Mouse (Mus musculus): ENCODE data around the gene Ssbp3.
A peak's percentile ranks its signal among the peaks of the same experiment; 100 is the strongest.

The Ssbp3 gene

DNA sequence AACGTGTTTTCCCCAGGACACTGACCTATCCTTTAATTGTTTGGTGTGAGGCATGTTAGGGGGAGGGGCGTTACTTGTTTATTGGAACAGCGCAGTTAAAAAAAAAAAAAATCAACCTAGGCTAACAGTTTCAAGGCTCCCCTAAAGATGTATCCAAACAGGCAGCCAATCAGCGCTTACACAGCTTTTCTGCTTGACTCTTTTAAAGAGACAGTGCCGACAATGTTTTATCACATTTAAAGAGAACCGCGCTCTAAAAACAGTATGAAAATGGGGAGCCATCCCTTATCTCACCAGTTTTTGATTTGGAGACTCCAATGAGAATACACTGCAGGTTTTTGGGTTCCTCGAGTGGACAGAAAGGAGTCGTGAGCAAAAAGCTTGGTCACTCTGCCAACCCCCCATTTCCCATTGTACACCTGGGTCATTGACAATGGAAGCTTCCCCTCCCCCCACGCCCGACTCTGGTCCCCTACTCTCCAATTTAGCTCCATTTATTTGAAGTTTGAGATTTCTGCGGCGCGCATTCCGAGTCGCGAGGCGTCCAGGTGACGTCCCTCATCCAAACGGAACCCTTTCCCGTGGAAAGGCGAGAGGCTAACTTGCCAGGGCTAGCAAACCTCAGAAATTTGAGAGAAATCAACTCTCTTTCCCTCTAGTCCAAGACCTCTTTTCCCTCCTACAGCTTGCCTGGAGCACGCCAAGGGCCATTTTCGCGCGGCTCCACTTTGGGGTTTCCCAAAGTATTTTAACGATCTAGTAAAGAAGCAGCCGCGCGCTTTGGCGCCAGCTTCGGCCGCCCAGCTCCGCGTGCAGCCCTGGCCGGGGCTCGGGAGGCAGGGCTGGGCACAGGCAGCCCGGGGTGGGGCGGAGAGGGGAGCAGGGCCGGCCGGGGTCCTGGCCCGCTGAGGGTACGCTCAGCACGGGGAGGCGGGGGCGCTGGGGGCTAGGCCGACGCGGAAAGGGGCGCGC lies at the start of gene Ssbp3:
Ssbp3 (plus strand) TSS at position 501 of the 972 bp plus-strand sequence.
- DNase-seq (ENCODE audit: low spot score in 2 of 2): peak; percentile 58 to 63

DNA sequence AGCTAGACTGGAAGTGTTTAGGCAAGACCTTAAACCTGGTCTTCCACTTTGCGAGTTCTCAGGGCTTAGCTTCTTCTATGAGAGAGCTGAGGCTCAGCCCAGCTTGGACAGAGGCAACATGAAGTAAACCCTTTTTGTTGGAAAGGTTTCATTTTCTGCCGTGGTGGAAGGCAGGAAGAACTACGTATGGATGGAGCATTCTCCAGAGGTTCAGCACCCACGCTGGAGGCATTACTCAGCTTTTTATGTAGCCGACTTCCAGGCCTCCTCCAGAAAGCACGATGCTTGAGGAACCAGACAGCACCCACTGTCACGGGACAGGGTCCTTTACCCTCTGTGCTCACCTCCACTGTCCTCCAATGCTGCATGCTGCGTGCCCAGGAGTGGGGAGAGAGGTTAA lies 48.6 kb upstream of the Ssbp3 start:
- no peak for DNase-seq (ENCODE audit: low spot score in 2 of 2)

DNA sequence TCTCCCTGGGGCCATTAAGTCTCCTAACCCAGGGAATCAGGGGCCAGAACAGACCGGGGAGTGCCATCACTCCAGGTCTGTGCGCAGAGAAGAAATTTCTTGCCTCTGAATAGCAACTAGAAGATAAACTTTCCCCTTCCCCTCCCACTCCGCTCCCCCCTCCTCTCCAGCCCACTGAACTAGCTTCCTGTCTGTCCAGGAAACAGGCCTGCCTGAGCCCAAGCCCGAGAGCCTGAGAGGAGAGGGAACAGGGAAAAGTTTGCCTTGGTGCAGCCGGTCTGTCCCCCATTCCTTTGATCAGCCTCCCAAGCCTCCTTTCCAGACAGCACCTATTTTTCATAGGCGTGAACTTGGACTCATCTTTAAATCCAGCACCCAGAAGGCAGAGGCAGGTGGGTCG lies 48.2 kb upstream of the Ssbp3 start:
- DNase-seq (ENCODE audit: low spot score in 2 of 2): no peak

DNA sequence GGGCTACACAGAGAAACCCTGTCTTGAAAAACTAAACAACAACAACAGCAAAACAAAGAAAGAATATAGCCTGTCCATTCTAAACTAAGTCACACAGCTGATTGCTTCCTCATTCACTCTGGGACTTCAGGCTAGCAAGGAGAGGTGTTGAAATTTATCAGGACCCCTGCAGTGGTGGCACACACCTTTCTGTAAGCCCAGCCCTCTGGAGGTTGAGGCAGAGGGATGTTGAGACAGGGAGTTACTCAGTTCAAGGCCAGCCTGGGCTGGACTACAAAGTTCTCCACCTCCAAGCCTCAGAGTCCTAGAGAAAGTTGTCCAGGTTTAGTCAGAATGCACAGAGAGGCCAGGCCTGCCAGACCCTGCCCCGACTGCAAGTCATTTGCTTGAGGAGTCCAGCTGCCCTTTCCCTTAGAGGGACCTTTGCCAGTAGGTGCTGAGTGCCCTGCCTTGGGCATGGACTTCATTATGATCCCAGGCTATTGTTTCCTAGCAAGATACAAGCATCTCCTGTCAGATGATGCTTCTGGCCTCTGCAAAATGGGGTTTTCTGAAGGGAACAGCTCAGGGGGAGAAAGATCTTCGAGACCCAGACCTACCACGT lies 47.6 kb upstream of the Ssbp3 start:
- no peak for DNase-seq (ENCODE audit: low spot score in 2 of 2)

DNA sequence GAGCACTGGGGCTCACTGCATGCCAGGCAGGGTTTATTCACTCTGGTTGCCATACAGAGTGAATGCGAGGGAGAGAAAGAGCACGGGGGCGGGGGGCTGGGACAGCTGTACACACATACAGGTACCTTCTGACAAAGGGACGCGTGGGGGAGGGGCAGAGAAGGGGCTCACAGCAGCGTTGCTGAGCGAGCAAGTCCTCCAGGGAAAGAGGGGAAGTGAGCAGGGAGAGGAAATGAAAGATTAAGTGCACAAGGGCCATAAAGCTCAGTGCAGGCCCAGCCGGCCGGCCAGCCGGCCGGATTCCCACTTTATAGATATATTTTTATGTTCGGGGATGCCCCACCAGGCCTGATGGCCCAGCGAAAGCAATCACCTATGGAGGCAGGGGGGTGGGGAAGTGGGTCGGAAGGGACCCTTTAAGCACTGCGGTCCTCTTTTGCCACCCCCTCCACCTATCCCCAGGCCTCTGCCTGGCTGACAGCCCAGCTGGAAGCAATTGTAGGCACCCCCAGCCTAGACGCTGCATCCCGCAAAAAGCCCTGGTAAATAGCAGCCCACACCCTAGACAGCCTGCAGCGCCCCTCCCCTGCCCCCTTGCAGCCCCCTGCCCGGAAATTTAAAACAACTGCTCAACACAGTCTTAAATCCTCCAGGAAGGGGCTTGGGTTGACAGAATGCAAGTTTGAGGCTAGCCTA lies 44.9 kb upstream of the Ssbp3 start:
- no peak for DNase-seq (ENCODE audit: low spot score in 2 of 2)

DNA sequence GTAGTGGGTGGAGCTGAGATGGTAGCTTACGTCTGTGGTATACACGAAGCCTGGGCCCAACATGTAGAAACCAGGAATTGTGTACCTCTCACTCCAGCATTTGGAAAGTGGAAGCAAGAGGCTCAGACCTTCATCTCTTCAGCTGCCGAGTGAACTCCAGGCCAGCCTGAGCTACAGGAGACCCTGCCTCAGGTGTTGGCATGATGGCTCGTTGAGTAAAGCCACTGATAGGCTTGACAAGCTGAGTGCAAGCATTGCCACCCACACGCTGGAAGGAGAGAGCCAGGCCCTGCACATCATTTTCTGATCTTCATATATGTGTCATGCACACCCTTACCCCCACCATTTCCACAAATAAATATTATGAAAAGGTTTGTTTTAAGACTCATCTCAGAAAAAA lies 44.1 kb upstream of the Ssbp3 start:
- no peak for DNase-seq (ENCODE audit: low spot score in 2 of 2)

DNA sequence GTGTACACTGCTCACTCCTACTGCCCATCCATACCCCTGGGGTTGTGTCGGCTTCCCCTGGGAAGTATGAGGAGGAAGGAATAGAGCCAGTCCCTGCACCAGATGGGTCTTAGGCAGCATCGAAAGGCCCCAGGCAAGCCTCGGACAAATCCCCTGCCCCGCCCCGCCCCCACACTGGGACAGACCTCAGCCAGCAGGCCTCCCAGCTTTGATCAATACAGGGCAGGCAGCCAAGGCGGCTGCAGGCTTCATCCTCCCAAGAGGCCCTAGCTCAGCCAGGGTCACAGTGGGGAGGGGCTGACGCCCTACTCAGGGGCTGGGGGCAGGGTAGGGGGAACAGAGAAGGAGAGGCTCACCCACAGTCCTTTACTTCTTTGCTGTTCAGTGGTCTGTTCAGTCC lies 43.7 kb upstream of the Ssbp3 start:
- no peak for DNase-seq (ENCODE audit: low spot score in 2 of 2)

DNA sequence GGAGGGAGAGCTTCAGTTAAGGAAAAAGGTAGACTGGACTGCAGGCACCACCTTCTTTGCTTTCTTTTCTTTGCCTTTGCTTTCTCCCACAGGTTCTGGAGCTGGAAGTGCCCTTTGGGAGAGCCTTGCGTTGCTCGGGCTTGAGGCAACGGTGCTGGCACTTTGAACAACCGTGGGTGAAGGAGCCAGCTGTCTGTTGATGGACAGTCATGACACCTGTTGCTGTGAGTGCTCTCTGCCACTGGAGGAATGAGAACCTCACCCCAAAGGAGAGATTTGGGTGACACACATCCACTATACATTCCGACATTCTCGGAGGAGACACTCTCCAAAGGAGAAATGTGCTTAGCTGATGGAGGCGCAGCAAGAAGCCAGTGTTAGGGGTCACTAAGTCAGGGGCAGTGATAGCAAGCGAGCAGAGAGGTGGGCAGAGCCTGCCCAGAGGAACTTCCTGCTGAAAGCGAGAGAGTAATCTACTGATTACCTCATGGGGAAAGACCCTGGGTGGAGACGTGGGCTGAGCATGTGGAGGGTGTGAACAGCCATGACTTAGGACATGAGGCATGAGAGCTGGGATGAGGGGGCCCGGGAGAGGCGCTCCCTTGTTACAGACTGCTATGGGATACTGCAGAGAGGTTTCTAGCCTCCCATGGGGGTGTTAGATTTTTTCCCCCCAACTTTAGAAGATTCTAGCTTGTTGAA lies 41.6 kb upstream of the Ssbp3 start:
- DNase-seq (ENCODE audit: low spot score in 2 of 2): no peak

DNA sequence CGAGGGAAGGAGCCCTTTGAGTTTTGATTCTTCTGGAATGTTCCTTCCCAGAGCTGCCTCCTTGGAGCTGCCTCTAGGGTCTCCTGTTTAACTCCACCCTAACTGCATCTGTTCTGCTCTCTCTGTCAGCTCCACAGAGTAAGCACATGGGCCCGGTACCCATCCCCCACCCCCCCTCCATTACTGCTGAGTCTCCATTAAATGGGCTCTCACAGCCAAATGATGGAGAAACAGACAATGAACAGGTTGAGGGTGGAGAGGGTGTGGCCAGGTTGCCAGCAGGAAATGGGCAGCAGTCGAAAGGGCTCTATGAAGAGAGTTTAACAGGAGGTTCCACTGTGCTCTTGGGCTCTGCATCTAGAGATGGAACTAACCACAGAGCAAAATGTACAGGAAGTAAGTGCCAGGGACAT lies 41.0 kb upstream of the Ssbp3 start:
- no peak for DNase-seq (ENCODE audit: low spot score in 2 of 2)

DNA sequence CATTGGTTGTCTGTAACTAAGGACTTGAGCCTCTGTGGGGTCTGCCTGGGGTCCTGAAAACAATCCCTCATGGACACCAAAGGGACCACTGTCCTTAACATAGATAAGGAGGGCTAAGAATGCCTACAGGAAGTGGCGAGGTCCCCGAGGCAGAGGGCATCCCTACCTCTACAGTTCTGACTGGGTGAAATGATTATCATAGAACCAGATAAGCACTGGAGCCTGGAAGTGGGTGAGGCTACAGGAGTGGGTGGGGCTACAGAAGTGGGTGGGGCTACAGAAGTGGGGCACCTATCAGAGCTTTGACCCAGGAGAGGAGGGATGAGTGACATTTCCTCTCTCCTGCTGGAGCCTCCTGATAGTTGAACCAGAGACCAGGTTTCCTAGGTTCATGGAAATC lies 39.9 kb upstream of the Ssbp3 start:
- no peak for DNase-seq (ENCODE audit: low spot score in 2 of 2)

DNA sequence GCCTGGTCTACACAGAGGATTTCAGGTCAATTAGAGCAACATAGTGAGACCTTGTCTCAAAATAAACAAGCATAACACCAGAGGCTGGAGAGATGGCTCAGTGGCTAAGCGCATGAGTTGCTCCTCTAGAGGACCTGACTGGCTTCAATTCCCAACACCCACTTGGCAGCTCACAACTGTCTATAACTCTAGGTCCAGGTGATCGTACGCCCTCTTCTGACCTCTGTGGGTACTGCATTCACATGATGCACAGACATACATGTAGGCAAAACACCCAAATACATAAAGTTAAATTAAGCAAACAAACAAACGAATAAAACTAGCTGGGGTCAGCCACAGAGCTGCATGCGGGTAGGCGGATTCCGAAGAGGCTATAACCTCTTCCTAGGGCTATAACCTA lies 36.0 kb upstream of the Ssbp3 start:
- no peak for DNase-seq (ENCODE audit: low spot score in 2 of 2)

DNA sequence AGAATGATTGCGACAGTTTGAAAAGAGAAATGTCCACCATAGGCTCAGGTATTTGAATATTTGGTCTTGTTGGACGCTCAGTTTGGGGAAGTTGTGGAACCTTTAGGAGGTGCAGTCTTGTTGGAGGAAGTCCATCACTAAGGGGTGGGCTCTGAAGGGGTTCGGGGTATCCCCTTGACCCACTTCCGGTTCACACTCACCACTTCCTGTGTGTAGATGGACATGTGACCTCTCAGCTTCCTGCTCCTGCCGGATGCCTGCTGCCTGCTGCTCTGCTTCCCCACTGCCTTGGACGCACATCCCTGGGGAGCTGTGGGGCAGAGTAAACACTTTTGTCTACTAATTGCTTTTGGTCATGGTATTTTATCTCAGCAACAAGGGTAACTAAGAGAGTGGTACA lies 29.4 kb upstream of the Ssbp3 start:
- DNase-seq (ENCODE audit: low spot score in 2 of 2): no peak

DNA sequence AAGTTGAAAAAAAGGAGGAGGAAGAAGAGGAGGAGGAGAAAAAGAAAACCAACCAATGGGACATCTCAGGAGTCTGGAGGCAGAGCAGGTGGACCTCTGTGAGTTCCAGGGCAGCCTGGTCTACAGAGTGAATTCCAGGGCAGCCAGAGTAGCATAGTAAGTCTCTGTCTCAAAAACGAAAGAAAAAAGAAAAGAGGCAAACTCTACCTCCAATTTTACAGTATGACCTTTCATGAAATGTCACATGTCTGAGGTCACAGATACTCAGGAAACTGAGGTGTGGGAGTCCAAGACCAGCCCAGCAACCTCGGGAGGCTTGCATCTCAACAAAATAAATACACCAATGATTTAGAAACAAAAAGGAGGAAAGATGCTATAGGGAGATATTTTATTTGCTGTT lies 27.4 kb upstream of the Ssbp3 start:
- no peak for DNase-seq (ENCODE audit: low spot score in 2 of 2)

DNA sequence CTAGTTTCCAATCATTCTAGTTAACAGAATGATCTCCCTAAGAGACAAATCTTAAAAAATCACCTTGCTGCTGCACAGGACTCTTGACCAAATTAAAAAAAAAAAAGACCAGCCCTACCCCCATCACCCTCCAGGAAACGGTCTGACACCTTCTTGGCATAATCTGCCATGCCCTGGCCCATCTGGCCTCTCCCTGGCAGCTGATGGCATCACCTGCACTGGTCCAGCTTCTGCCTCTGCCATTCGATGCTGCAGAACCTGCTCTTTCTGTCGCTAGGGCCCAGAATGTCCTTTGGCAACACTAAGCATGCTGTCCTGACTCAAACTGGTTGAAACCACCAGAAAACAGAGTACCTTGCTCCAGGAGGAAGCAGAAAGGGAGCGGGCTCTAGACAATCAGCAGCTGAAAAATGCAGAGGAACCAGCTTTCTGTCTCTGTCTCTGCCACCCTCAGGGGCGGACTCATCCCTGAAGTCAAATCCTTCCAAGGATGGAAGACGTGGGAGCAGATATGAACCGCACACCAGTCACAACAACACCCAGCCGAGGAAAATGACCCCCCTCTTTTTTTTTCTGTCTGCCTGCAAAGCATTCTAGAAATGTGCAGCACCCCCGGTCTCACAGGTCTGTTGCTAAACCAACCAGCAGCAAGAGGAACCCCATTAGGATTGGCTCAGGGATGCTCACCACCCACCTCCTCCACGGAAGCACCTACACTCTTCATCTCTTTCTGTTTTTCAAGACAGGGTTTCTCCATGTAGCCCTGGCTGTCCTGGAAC lies 24.0 kb upstream of the Ssbp3 start:
- no peak for DNase-seq (ENCODE audit: low spot score in 2 of 2)

DNA sequence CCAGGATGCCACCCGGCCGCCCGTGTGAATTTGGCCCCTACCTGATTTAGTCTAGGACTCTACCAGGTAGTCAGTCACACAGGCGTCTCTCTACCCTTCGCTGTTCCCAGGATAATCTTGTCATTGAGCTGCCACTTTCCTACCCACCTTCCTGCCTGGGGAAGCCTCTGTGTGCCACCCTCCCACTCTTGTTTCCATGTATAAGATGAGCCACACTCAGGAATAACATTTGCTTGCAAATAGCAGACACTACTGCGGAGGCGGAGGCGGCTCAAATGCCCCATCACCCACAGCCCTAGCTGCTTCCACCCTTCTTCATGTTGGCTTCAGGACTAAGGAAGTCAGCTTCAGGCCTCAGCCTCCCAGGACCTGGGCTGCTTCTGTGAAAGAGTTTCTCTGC lies 14.4 kb upstream of the Ssbp3 start:
- DNase-seq (ENCODE audit: low spot score in 2 of 2): no peak

DNA sequence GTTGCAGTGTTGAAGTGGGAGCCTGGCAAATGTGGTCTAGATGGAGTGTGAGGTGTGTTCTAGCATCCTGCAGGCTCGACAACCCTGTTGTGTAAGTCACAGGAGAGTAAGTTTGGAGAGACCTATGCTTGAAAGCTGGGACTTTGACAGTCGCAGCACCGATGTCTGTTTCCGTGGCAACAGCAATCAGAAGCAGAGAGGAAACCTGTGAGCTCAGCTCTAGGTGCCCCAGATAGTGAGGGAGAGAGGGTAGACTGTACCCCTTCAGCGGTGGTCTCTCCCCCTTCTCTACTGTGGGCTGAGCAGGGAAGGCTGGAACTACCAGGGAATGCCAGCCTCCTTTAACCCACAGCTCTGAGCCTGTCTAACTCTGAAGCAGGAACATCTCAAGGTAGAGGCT lies 11.6 kb upstream of the Ssbp3 start:
- DNase-seq (ENCODE audit: low spot score in 2 of 2): no peak

DNA sequence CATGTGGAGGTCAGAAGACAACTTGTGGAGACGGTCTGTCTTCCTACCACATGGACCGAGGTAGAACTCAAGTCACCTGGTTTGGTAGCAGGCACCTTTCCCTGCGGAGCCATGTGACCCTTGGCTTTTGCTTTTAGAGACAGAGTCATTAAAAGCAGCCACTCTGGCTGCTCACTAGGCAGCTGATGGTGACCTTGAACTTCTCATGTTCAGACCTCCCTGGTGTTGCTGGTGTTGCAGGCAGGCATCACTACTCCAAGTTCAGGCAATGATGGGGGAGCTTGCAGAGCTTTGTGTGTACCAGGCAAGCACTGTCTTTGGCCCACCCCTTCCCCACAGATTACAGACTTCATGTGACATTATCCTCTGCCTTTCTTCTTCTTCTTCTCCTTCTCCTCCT lies 11.0 kb upstream of the Ssbp3 start:
- DNase-seq (ENCODE audit: low spot score in 2 of 2): no peak

DNA sequence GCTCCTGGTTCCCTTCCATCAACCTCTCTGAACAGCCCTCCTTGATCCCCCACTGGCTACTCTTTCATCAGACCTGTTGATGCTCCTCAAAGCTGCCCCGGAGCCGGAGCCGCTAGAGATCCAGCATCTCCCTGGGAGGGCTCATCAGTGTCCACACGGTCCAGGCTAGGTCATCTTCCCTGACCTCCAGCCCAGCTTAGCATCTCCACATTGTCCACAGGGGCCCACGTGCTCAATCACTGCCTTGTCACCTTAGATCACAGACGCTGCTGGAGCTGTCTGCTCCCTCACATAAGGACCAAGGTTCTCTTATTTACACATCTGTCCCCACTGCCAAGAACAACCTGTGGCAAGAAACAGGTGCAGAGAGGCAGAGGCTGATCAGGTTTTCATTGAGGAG lies 9.8 kb upstream of the Ssbp3 start:
- no peak for DNase-seq (ENCODE audit: low spot score in 2 of 2)

DNA sequence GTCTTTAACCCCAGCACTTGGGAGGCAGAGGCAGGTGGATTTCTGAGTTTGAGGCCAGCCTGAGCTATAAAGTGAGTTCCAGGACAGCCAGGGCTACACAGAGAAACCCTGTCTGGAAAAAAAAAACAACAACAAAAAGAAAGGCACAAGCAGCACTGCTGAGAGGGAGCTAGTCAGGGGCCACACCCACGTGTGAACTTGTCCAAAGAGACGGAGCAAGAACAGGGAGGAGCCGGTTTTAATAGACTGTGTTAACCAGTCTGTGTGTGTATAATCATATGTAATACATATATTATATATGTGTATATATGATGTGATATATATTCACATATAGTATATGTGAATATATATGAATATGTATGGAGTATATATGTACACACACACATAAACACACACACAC lies 8.9 kb upstream of the Ssbp3 start:
- no peak for DNase-seq (ENCODE audit: low spot score in 2 of 2)

DNA sequence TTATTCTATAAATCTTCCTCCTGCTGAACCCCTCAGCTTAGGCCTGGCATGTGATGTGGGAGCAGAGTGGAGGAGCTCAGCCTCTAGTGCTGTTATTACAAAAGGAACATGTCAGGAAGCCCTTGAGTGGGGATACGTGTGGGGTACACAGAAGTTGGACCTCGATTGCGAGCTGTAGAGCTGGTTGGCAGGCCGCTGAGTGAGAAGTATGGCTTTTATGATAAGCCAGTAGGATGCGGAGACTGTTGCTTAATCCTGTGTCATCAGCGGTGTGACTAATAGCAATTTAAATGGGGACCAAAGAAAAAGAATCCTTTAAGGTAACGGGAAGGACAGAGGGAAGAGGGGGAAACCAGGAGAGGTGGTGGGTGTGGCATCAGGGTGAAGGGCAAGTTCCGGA lies 8.3 kb upstream of the Ssbp3 start:
- no peak for DNase-seq (ENCODE audit: low spot score in 2 of 2)

DNA sequence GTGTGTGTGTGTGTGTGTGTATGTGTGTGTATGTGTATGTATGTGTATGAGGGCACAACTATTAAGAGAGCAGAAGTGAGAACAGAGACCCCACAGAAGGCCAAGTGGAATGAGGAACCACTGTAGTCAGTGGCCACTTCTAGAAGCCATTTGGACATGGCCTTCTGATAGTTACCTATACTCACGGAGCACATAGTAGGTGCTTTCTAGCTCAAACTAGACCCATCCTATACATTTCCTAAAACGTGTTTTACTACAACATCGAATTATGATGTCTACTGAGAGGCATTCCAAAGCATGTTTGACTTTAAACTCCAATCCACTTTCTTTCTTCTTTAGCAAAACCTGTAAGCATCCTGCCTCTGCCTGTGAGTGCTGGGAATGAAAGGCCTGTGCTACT lies 4.6 kb upstream of the Ssbp3 start:
- no peak for DNase-seq (ENCODE audit: low spot score in 2 of 2)
